Mouse (Mus musculus) urinary bladder, postnatal 0 days (tissue): Measurements from ENCODE around the gene Pamr1. TPM values are rescaled to one million over a fixed set of nuclear protein-coding genes. Genes with fewer than 3 reads are reported as not detected.

ENCODE experiments used
- polyA plus RNA-seq: library from polyadenylated mRNA; unstranded; fragments of >200 nt; fragmentation: Nextera tagmentation; extraction: Ambion mirVana; gene quantifications from 2 replicates; pipeline ENCODE4 v1.2.1, GENCODE M21; 2015

Gene Pamr1
- polyA plus RNA-seq, result 81.0 and 82.5 TPM in 2 replicates

GRCm38 (mm10) chr2:102549611-102550266 lies at the start of gene Pamr1:
TSS of gene Pamr1 (plus strand) at chr2:102550012.

GRCm38 (mm10) chr2:102658163-102658660 lies 108.4 kb downstream of the Pamr1 start, which contains the start of gene Slc1a2:
TSS of gene Slc1a2 (plus strand) at chr2:102658659.

Other genes starting within 250 kb of the Pamr1 start
- 11.5 and 15.2 TPM in 2 replicates for gene Trim44, start 142.2 kb upstream of the Pamr1 start, polyA plus RNA-seq
- gene Fjx1, start 97.5 kb upstream of the Pamr1 start, polyA plus RNA-seq, result 5.8 and 7.5 TPM in 2 replicates
- 0.05 and 0.12 TPM in 2 replicates for gene Slc1a2, start 108.6 kb downstream of the Pamr1 start, polyA plus RNA-seq